Mouse (Mus musculus) MEL (cell line): ENCODE measurements around the gene Prkcq.

Experiments used
- CHD2 ChIP-seq: IDR thresholded peaks from 2 replicates; pipeline ENCODE4 v1.6.1; 2011; ENCODE audit warnings: low read length, improper control_type of control experiment
- CTCF ChIP-seq, 3 experiments: IDR thresholded peaks in 2 of 3; conservative IDR thresholded peaks in 1 of 3; 2 replicates each; pipeline ENCODE4 v1.5.1; 2011 to 2012; ENCODE audit warnings: low read length in 3 of 3, low read depth in 2 of 3, mild to moderate bottlenecking in 2 of 3, improper control_type of control experiment in 1 of 3, inconsistent platforms in 1 of 3, mixed read lengths in 1 of 3, moderate library complexity in 1 of 3; ENCODE audit not compliant: control insufficient read depth in 1 of 3, insufficient read depth in 1 of 3, poor library complexity in 1 of 3, severe bottlenecking in 1 of 3
- E2F4 ChIP-seq: IDR thresholded peaks from 2 replicates; pipeline ENCODE4 v1.6.1; 2011; ENCODE audit warnings: low read depth, low read length, improper control_type of control experiment, borderline replicate concordance
- EP300 ChIP-seq, 2 experiments: IDR thresholded peaks; 2 replicates each; pipeline ENCODE4 v1.6.1; 2011; ENCODE audit warnings: improper control_type of control experiment in 2 of 2, low read length in 2 of 2, low read depth in 1 of 2, mild to moderate bottlenecking in 1 of 2
- MEF2A ChIP-seq: IDR thresholded peaks from 2 replicates; pipeline ENCODE4 v1.6.1; 2014; ENCODE audit warnings: low read depth, mild to moderate bottlenecking, inconsistent platforms, low read length, improper control_type of control experiment; ENCODE audit not compliant: poor library complexity, insufficient replicate concordance, severe bottlenecking; ENCODE audit errors: extremely low read depth
- MXI1 ChIP-seq: IDR thresholded peaks from 2 replicates; pipeline ENCODE4 v1.6.1; 2011; ENCODE audit warnings: mild to moderate bottlenecking, low read depth, low read length, improper control_type of control experiment
- POLR2A ChIP-seq, 2 experiments: IDR thresholded peaks; 2 replicates each; pipeline ENCODE4 v1.6.1; 2011 to 2012; ENCODE audit warnings: low read length in 2 of 2, mild to moderate bottlenecking in 2 of 2, control low read depth in 1 of 2, improper control_type of control experiment in 1 of 2, low read depth in 1 of 2, moderate library complexity in 1 of 2; ENCODE audit not compliant: control insufficient read depth in 1 of 2, insufficient read depth in 1 of 2, poor library complexity in 1 of 2
- SIN3A ChIP-seq: IDR thresholded peaks from 2 replicates; pipeline ENCODE4 v1.6.1; 2012; ENCODE audit warnings: low read length, improper control_type of control experiment, inconsistent platforms
- ZNF384 ChIP-seq: IDR thresholded peaks from 2 replicates; pipeline ENCODE4 v1.6.1; 2012; ENCODE audit warnings: low read depth, mild to moderate bottlenecking, inconsistent platforms, low read length, improper control_type of control experiment

GRCm38 (mm10) chr2:11231118-11231517, 59.2 kb downstream of the Prkcq start:
- no peak for TF ChIP-seq CHD2
- TF ChIP-seq CTCF (IDR thresholded peaks at IDR 0.05 in 2 of 3, conservative IDR thresholded peaks at IDR 0.05 in 1 of 3; ENCODE audit: control insufficient read depth in 1 of 3, insufficient read depth in 1 of 3, low read depth in 2 of 3, low read length in 3 of 3, poor library complexity in 1 of 3, severe bottlenecking in 1 of 3) = no peak
- no peak for TF ChIP-seq E2F4
- TF ChIP-seq SIN3A = no peak
- no peak for TF ChIP-seq ZNF384
- TF ChIP-seq MXI1 = no peak
- no peak for TF ChIP-seq EP300 (IDR thresholded peaks at IDR 0.05; ENCODE audit: low read depth in 1 of 2, low read length in 2 of 2)
- no peak for TF ChIP-seq MEF2A
- TF ChIP-seq POLR2A (IDR thresholded peaks at IDR 0.05; ENCODE audit: control insufficient read depth in 1 of 2, insufficient read depth in 1 of 2, low read depth in 1 of 2, low read length in 2 of 2, poor library complexity in 1 of 2) = no peak
